ENCODE assay signal across 9 mouse cellular contexts in genomic region chr5:146385989-146386388, GRCm38 (mm10). TPM values are rescaled to one million over a fixed set of nuclear protein-coding genes. Genes with fewer than 3 reads are reported as not detected.
DNase-seq lines count a peak whose midpoint lies in the region; ATAC-seq and TF ChIP-seq lines count a peak whose summit lies in the region.
"Had no signal": no experiment of that assay in that cellular context is flagged by ENCODE, and none has a peak within 500 bp of the region (broad histone marks: within the 10 kb centered on the region; RNA-seq: fewer than 3 reads in every experiment).

No protein-coding gene starts in this region.

- peaks cover 7% of the 10 kb centered on the region for H3K27me3 ChIP-seq in lung, embryonic 14.5 days (ENCODE audit: insufficient read depth, low read length)
- H3K27me3 ChIP-seq in embryonic facial prominence, embryonic 15.5 days = no peaks in the 10 kb centered on the region
- no peaks in the 10 kb centered on the region for H3K27me3 ChIP-seq in limb, embryonic 10.5 days (ENCODE audit: low read depth, poor library complexity, severe bottlenecking)
- H3K27me3 ChIP-seq in stomach, embryonic 15.5 days (replicated peaks) = no peaks in the 10 kb centered on the region

- no peak for TF ChIP-seq CTCF in lung, embryonic 14.5 days (IDR thresholded peaks at IDR 0.05; ENCODE audit: low read depth)

- 17% methylated on average over 13 of the region's 13 CpGs for WGBS in lung, embryonic 14.5 days
- WGBS in embryonic facial prominence, embryonic 15.5 days = 11% methylated on average over 13 of the region's 13 CpGs
- WGBS in limb, embryonic 10.5 days = 15% methylated on average over 13 of the region's 13 CpGs
- whole genome bisulfite sequencing in stomach, embryonic 15.5 days = 24% methylated on average over 13 of the region's 13 CpGs

- DNase-seq in lung, embryonic 14.5 days = no peak
- no peak for DNase-seq in lung, postnatal 4 days
- DNase-seq in limb, embryonic 10.5 days (ENCODE audit: low spot score) = peak; percentile 35
- DNase-seq in gastrocnemius, adult 18-20 months (ENCODE audit: low spot score) = no peak
- no peak for DNase-seq in spleen, postnatal 36 days (ENCODE audit: low spot score in 2 of 2)
- DNase-seq: lung, postnatal 14 days had no signal

- H3K4me2 ChIP-seq in lung, embryonic 14.5 days = peak overlapping the region; percentile 82
- H3K4me2 ChIP-seq in embryonic facial prominence, embryonic 15.5 days (replicated peaks) = peak overlapping the region; percentile 83
- H3K4me2 ChIP-seq in stomach, embryonic 15.5 days = peak overlapping the region; percentile 88

- H3K9ac ChIP-seq in lung, embryonic 14.5 days = peak overlapping the region; percentile 42; the same call in 1 of the 2 replicates
- no peak overlapping the region for H3K9ac ChIP-seq in embryonic facial prominence, embryonic 15.5 days
- H3K9ac ChIP-seq in stomach, embryonic 15.5 days = no peak overlapping the region

- no peaks in the 10 kb centered on the region for H3K4me1 ChIP-seq in lung, embryonic 14.5 days (ENCODE audit: insufficient read depth)
- peaks cover 7% of the 10 kb centered on the region; the same call in 1 of the 2 replicates for H3K4me1 ChIP-seq in embryonic facial prominence, embryonic 15.5 days
- H3K4me1 ChIP-seq in limb, embryonic 10.5 days = peaks cover 18% of the 10 kb centered on the region
- H3K4me1 ChIP-seq in stomach, embryonic 15.5 days = 0 out of 2 replicates have a peak, but pooled peaks cover 3% of the 10 kb centered on the region

- no peaks in the 10 kb centered on the region; the same call in 1 of the 2 replicates for H3K9me3 ChIP-seq in lung, embryonic 14.5 days (ENCODE audit: low read depth, low read length)
- no peaks in the 10 kb centered on the region for H3K9me3 ChIP-seq in embryonic facial prominence, embryonic 15.5 days (replicated peaks)
- no peaks in the 10 kb centered on the region for H3K9me3 ChIP-seq in limb, embryonic 10.5 days (replicated peaks)
- H3K9me3 ChIP-seq in stomach, embryonic 15.5 days = no peaks in the 10 kb centered on the region

- H3K36me3 ChIP-seq in lung, embryonic 14.5 days (ENCODE audit: insufficient read depth) = no peaks in the 10 kb centered on the region
- no peaks in the 10 kb centered on the region for H3K36me3 ChIP-seq in embryonic facial prominence, embryonic 15.5 days
- peaks cover 8% of the 10 kb centered on the region for H3K36me3 ChIP-seq in limb, embryonic 10.5 days
- H3K36me3 ChIP-seq in stomach, embryonic 15.5 days = no peaks in the 10 kb centered on the region

- H3K4me3 ChIP-seq in lung, embryonic 14.5 days (ENCODE audit: low read depth, low read length) = peak overlapping the region; percentile 61
- peak overlapping the region; percentile 70 for H3K4me3 ChIP-seq in embryonic facial prominence, embryonic 15.5 days (replicated peaks)
- H3K4me3 ChIP-seq in limb, embryonic 10.5 days = peak overlapping the region; percentile 74
- no peak overlapping the region for H3K4me3 ChIP-seq in stomach, embryonic 15.5 days (replicated peaks)

- H3K27ac ChIP-seq in lung, embryonic 14.5 days (ENCODE audit: low read depth) = no peak overlapping the region
- no peak overlapping the region for H3K27ac ChIP-seq in embryonic facial prominence, embryonic 15.5 days (replicated peaks)
- no peak overlapping the region for H3K27ac ChIP-seq in limb, embryonic 10.5 days
- no peak overlapping the region for H3K27ac ChIP-seq in stomach, embryonic 15.5 days

- ATAC-seq in lung, embryonic 14.5 days (ENCODE audit: insufficient read depth) = no peak
- no peak for ATAC-seq in embryonic facial prominence, embryonic 15.5 days (ENCODE audit: insufficient number of reproducible peaks, low FRiP score, low TSS enrichment, low read depth)
- ATAC-seq in stomach, embryonic 15.5 days (ENCODE audit: insufficient read depth, low FRiP score, low read depth) = no peak

RNA-seq across cellular contexts. Expression of gene Wasf3, which starts 1.2 kb away (rescaled TPM):
- polyA plus RNA-seq in lung, embryonic 14.5 days (2014; fragmentation: Nextera tagmentation; extraction: Ambion mirVana) = 0.57 and 0.84 TPM in 2 replicates
- polyA plus RNA-seq in embryonic facial prominence, embryonic 15.5 days (2015; fragmentation: Nextera tagmentation; extraction: Ambion mirVana) = 3.2 and 3.5 TPM in 2 replicates
- polyA plus RNA-seq in limb, embryonic 10.5 days (2016; fragmentation: Nextera tagmentation; extraction: Ambion mirVana) = 4.1 and 4.8 TPM in 2 replicates
- 1.8 TPM in 2 replicates for polyA plus RNA-seq in stomach, embryonic 15.5 days (2015; fragmentation: Nextera tagmentation; extraction: Ambion mirVana)
- total RNA-seq in gastrocnemius, adult 18-20 months (2021) = under 1 TPM; 0.78 to 0.85 TPM
- polyA plus RNA-seq: erythroblast, embryonic 14.5 days had no signal
